Mouse (Mus musculus): Measurements from ENCODE around the gene Gfra1.

Gene Gfra1

GRCm38 (mm10) chr19:58455496-58456061 is at the start of gene Gfra1:
Gfra1 (minus strand) TSS chr19:58455909.
- no peak for DNase-seq (ENCODE audit: low read depth, low spot score)

GRCm38 (mm10) chr19:58500049-58500448 is 44.3 kb upstream of the Gfra1 start:
- no peak for DNase-seq (ENCODE audit: low read depth, low spot score)

- no peak for DNase-seq (ENCODE audit: low read depth, low spot score)
These were observed 43.8 kb upstream of the Gfra1 start for GRCm38 (mm10) chr19:58499420-58499966.

- DNase-seq (ENCODE audit: low read depth, low spot score): no peak
These were observed 41.4 kb upstream of the Gfra1 start for GRCm38 (mm10) chr19:58497106-58497505.

- no peak for DNase-seq (ENCODE audit: low read depth, low spot score)
These were observed 31.0 kb upstream of the Gfra1 start for GRCm38 (mm10) chr19:58486686-58487085.

GRCm38 (mm10) chr19:58482373-58482977 is 26.8 kb upstream of the Gfra1 start:
- DNase-seq (ENCODE audit: low read depth, low spot score): no peak

GRCm38 (mm10) chr19:58474251-58474650 is 18.5 kb upstream of the Gfra1 start:
- no peak for DNase-seq (ENCODE audit: low read depth, low spot score)

GRCm38 (mm10) chr19:58469421-58469820 is 13.7 kb upstream of the Gfra1 start:
- DNase-seq (ENCODE audit: low read depth, low spot score): peak; percentile 62

GRCm38 (mm10) chr19:58468331-58468730 is 12.6 kb upstream of the Gfra1 start:
- DNase-seq (ENCODE audit: low read depth, low spot score): no peak

- DNase-seq (ENCODE audit: low read depth, low spot score): no peak
These were observed 8.0 kb upstream of the Gfra1 start for GRCm38 (mm10) chr19:58463755-58464154.

- no peak for DNase-seq (ENCODE audit: low read depth, low spot score)
These were observed 4.8 kb upstream of the Gfra1 start for GRCm38 (mm10) chr19:58460361-58461022.

- no peak for DNase-seq (ENCODE audit: low read depth, low spot score)
These were observed 867 bp upstream of the Gfra1 start for GRCm38 (mm10) chr19:58456491-58457061.

- no peak for DNase-seq (ENCODE audit: low read depth, low spot score)
These were observed 631 bp downstream of the Gfra1 start for GRCm38 (mm10) chr19:58455061-58455495.

GRCm38 (mm10) chr19:58454261-58455060 is 1.2 kb downstream of the Gfra1 start:
- no peak for DNase-seq (ENCODE audit: low read depth, low spot score)

- DNase-seq (ENCODE audit: low read depth, low spot score): no peak
These were observed 2.1 kb downstream of the Gfra1 start for GRCm38 (mm10) chr19:58453581-58453980.

- DNase-seq (ENCODE audit: low read depth, low spot score): peak; percentile 42
These were observed 2.7 kb downstream of the Gfra1 start for GRCm38 (mm10) chr19:58452941-58453551.

- no peak for DNase-seq (ENCODE audit: low read depth, low spot score)
These were observed 3.4 kb downstream of the Gfra1 start for GRCm38 (mm10) chr19:58452178-58452819.

- DNase-seq (ENCODE audit: low read depth, low spot score): no peak
These were observed 4.4 kb downstream of the Gfra1 start for GRCm38 (mm10) chr19:58451323-58451722.

- no peak for DNase-seq (ENCODE audit: low read depth, low spot score)
These were observed 5.0 kb downstream of the Gfra1 start for GRCm38 (mm10) chr19:58450716-58451115.

Measured in skeletal muscle tissue, adult 2 months (tissue).